Mouse (Mus musculus) lung, postnatal 0 days (tissue): ENCODE measurements around the gene Haghl. TPM values are rescaled to one million over a fixed set of nuclear protein-coding genes. Genes with fewer than 3 reads are reported as not detected.

ENCODE experiments used
- ATAC-seq: fragments of 200-750 bp; cut with Nextera tagmentation; 2 replicates; pipeline ENCODE4 v1.8.0; 2017; ENCODE audit warnings: moderate library complexity
- DNase-seq: peaks from one replicate; pipeline ENCODE4 v3.0.0-alpha.2; 2016; ENCODE audit warnings: low spot score
- H3K27ac ChIP-seq: fragments of 300-500 bp; sonication (generic); 2 replicates; pipeline ENCODE4 v1.5.1; 2014; ENCODE audit warnings: antibody characterized with exemption, mild to moderate bottlenecking, low read length, mixed read lengths
- H3K27me3 ChIP-seq: fragments of 300-500 bp; sonication (generic); replicated peaks from 2 replicates; pipeline ENCODE4 v1.6.1; 2014; ENCODE audit warnings: low read length, mixed read lengths; ENCODE audit not compliant: insufficient read depth
- H3K36me3 ChIP-seq: fragments of 300-500 bp; sonication (generic); 2 replicates; pipeline ENCODE4 v1.6.1; 2014; ENCODE audit warnings: low read length, mixed read lengths; ENCODE audit not compliant: insufficient read depth
- H3K4me1 ChIP-seq: fragments of 300-500 bp; sonication (generic); 2 replicates; pipeline ENCODE4 v1.6.1; 2014; ENCODE audit warnings: antibody characterized with exemption, low read depth, low read length, mixed read lengths; ENCODE audit not compliant: insufficient read depth
- H3K4me2 ChIP-seq: fragments of 300-500 bp; sonication (generic); replicated peaks from 2 replicates; pipeline ENCODE4 v1.6.1; 2014; ENCODE audit warnings: low read depth, mild to moderate bottlenecking, low read length, moderate library complexity, mixed read lengths
- H3K4me3 ChIP-seq: fragments of 300-500 bp; sonication (generic); 2 replicates; pipeline ENCODE4 v1.5.1; 2014; ENCODE audit warnings: low read depth, low read length
- H3K9ac ChIP-seq: fragments of 300-500 bp; sonication (generic); replicated peaks from 2 replicates; pipeline ENCODE4 v1.6.1; 2014; ENCODE audit warnings: low read depth, mild to moderate bottlenecking
- H3K9me3 ChIP-seq: fragments of 300-500 bp; sonication (generic); 2 replicates; pipeline ENCODE4 v1.6.1; 2016; ENCODE audit warnings: low read length, mixed read lengths
- CTCF ChIP-seq: IDR thresholded peaks from 2 replicates; pipeline ENCODE4 v1.5.1; 2016; ENCODE audit warnings: antibody characterized with exemption, mild to moderate bottlenecking
- EP300 ChIP-seq: IDR thresholded peaks from 2 replicates; pipeline ENCODE4 v1.6.1; 2016; ENCODE audit warnings: antibody characterized with exemption, mild to moderate bottlenecking, control low read depth
- WGBS: fragments of 180-500 bp; shearing (Covaris S2); extraction: QIAGEN DNeasy Blood & Tissue Kit; methylation state at CpG from one replicate; pipeline ENCODE4 v1.1.7; 2014; 5-methylcytosine and 5-hydroxymethylcytosine counted together
- polyA plus RNA-seq: library from polyadenylated mRNA; unstranded; fragments of >200 nt; fragmentation: Nextera tagmentation; extraction: Ambion mirVana; gene quantifications from 2 replicates; pipeline ENCODE4 v1.2.1, GENCODE M21; 2015

The Haghl gene
- polyA plus RNA-seq, 1 experiment from 2014 or later: 42.7 TPM

DNA sequence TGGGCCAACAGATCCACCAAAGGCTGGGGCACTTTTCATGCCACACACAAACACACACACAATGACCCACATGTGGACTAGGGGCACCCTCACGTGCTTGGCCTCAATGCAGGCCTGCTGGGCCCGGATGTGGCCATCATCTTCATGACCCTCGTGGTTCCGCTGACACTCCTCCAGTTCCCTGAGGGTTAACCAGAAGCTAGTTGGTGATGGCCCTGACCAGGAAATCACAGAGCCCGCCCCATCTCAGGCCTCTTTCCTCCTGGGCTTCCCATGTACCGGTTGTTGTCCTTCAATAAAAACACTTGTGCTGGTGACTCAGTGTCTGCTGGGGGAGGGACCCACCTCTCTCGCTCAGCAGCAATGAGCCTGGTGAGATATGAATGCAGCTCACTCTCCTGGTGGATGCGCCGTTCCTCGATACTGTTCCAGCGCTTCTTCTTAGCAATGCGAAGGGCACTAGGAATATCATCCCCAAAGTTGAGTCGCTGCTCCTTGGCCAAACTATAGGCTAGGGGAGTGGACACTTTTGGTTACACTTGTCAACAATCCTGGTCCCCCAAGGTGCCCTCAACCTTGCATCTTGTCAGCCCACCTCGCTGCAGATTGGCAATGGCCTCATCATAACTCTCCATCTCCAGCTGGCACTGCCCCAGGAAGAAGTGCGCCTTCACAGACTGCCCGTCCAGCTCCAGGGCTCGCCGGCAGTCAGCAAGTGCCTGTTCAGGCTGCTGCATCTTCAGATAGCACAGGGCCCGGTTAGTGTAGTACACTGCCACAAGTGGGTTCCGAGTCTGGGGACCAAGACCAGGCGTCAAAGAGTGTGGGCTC lies 46.2 kb upstream of the Haghl start:
- peak overlapping the region; percentile 82 for H3K27ac ChIP-seq
- 0 out of 2 replicates have a peak, but pooled peaks cover 11% of the 10 kb centered on the region for H3K36me3 ChIP-seq
- WGBS: 44% methylated on average over 21 of the region's 21 CpGs
- no peaks in the 10 kb centered on the region for H3K9me3 ChIP-seq
- TF ChIP-seq CTCF (no peak), EP300 (no peak)
- peaks cover 37% of the 10 kb centered on the region for H3K4me1 ChIP-seq
- DNase-seq (no peak), ATAC-seq (no peak)
- peak overlapping the region; percentile 55 for H3K4me3 ChIP-seq
- H3K4me2 ChIP-seq: peak overlapping the region; percentile 84
- no peaks in the 10 kb centered on the region for H3K27me3 ChIP-seq
- H3K9ac ChIP-seq: peak overlapping the region; percentile 66

DNA sequence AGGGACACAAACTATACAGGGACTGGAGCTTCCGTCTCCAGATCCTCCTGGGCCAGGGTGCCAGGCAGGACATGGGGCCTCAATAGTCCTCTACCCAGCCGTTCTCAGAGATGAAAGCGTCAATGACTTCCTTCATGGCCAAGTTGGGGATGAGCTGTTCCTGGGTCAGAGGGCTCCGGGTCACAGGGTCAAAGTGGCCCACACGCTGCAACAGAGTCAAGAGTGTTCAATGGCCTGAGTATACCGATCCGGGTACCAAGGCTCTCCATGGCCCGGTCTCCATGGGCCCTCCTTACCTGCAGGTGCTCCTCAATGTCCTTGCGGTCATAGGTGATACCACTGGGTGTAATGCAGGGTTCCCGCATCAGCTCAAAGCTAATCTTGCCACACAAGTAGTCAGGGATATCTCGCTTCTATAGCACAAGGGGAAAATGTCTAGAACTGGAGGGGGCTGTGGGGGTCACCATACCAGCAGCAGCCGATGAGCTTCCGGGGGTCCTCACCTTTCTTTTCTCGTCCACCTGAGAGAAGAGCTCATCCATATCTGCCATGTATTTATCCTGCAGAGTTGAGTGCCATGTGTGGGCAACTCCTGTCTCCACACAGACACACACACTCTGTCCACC lies 45.4 kb upstream of the Haghl start:
- H3K4me1 ChIP-seq: peaks cover 35% of the 10 kb centered on the region

GRCm38 (mm10) chr17:25830200-25830753 lies 44.8 kb upstream of the Haghl start:
- H3K4me3 ChIP-seq: no peak overlapping the region
- H3K36me3 ChIP-seq: 0 out of 2 replicates have a peak, but pooled peaks cover 11% of the 10 kb centered on the region
- 83% methylated on average over 4 of the region's 4 CpGs for WGBS
- H3K27ac ChIP-seq: no peak overlapping the region
- H3K9ac ChIP-seq: no peak overlapping the region
- no peaks in the 10 kb centered on the region for H3K27me3 ChIP-seq
- H3K9me3 ChIP-seq: no peaks in the 10 kb centered on the region
- ATAC-seq (no peak), DNase-seq (no peak)
- H3K4me2 ChIP-seq: 0 out of 2 replicates have a peak overlapping the region, but pooled peaks have one; percentile 85
- TF ChIP-seq CTCF: no peak
- TF ChIP-seq EP300: no peak
- peaks cover 35% of the 10 kb centered on the region for H3K4me1 ChIP-seq

More for the DNA sequence above, 45.4 kb upstream of the Haghl start:
- no peaks in the 10 kb centered on the region for H3K9me3 ChIP-seq
- no peak for DNase-seq
- H3K4me3 ChIP-seq: no peak overlapping the region
- WGBS: 85% methylated on average over 14 of the region's 14 CpGs
- no peak overlapping the region; the same call in 1 of the 2 replicates for H3K4me2 ChIP-seq
- TF ChIP-seq CTCF: no peak
- no peak for TF ChIP-seq EP300
- no peaks in the 10 kb centered on the region for H3K27me3 ChIP-seq
- H3K9ac ChIP-seq: no peak overlapping the region
- 0 out of 2 replicates have a peak, but pooled peaks cover 11% of the 10 kb centered on the region for H3K36me3 ChIP-seq
- no peak for ATAC-seq
- no peak overlapping the region for H3K27ac ChIP-seq

DNA sequence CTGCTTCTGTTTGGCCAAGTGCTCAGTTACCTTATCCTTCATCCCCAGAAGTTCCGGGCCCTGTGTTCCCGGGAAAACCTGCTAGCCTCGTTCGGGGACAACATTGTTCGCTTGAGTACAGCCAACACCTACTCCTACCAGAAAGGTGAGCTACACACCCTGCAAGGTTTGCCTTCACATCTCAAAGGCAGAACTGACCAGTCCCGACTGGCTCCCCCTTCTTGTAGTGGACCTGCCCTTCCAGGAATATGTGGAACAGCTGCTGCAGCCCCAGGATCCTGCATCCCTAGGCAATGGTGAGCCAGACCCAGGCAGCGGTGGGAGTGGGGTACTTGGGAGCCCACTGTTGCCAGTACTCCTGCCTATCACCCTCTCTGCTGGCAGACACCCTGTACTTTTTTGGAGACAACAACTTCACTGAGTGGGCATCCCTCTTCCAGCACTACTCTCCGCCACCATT lies 44.1 kb upstream of the Haghl start:
- TF ChIP-seq CTCF (no peak), EP300 (no peak)
- H3K4me1 ChIP-seq: peaks cover 35% of the 10 kb centered on the region
- ATAC-seq: no peak
- H3K4me2 ChIP-seq: peak overlapping the region; percentile 85
- H3K4me3 ChIP-seq: peak overlapping the region; percentile 52
- 28% methylated on average over 8 of the region's 8 CpGs for WGBS
- H3K27ac ChIP-seq: peak overlapping the region; percentile 86
- 0 out of 2 replicates have a peak, but pooled peaks cover 11% of the 10 kb centered on the region for H3K36me3 ChIP-seq
- no peak for DNase-seq
- H3K9me3 ChIP-seq: no peaks in the 10 kb centered on the region
- peak overlapping the region; percentile 50 for H3K9ac ChIP-seq
- no peaks in the 10 kb centered on the region for H3K27me3 ChIP-seq

DNA sequence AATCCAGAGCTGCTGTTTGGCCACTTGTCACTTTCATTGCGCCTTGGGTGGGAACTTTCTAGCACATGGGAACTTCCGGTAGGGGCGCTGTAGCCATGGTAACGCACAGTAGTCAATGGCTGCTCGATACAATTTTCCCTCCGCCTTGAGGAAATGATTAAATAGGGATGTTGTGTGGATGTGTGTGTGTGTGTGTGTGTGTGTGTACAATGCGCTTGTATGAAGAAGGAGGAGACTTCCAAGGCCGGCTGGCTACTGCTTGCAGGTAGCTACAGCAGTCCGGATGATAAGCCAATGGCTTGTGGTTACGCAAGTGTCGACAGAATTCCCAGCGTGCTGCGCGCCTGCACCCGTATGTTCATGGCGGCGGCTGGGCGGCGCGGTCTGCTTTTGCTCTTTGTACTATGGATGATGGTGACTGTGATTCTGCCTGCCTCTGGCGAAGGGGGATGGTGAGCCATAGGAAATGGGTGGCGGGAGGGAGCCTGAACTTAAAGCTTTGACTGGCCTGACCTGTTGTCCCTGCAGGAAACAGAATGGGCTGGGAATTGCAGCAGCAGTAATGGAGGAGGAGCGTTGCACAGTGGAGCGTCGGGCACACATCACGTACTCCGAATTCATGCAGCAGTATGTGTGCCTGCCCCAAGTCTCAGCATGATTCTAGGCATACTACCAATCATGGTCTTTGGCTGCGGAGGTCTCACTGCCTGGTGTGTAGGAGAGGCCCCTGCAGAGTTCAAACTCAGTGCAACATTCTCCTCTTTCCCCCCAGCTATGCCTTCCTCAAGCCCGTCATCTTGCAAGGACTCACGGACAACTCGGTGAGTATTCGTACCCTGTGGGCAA lies 43.5 kb upstream of the Haghl start, which contains the start of gene Jmjd8:
TSS of gene Jmjd8 (plus strand) at position 156 of the 846 bp plus-strand sequence.
- Histone ChIP-seq H3K4me1 (peaks cover 35% of the 10 kb centered on the region), H3K27ac (peak within 1 kb of the TSS; percentile 86), H3K9ac (peak within 1 kb of the TSS; percentile 50), H3K4me3 (peak within 1 kb of the TSS; percentile 52), H3K9me3 (no peaks in the 10 kb centered on the region), H3K36me3 (0 out of 2 replicates have a peak, but pooled peaks cover 11% of the 10 kb centered on the region), H3K4me2 (peak within 1 kb of the TSS; percentile 85), H3K27me3 (no peaks in the 10 kb centered on the region)
- TF ChIP-seq CTCF: peak; percentile 60
- TF ChIP-seq EP300: no peak
- WGBS: 1% methylated on average over 32 of the region's 32 CpGs
- ATAC-seq (peak; percentile 13), DNase-seq (peak; percentile 87)
